In the genomic region with DNA sequence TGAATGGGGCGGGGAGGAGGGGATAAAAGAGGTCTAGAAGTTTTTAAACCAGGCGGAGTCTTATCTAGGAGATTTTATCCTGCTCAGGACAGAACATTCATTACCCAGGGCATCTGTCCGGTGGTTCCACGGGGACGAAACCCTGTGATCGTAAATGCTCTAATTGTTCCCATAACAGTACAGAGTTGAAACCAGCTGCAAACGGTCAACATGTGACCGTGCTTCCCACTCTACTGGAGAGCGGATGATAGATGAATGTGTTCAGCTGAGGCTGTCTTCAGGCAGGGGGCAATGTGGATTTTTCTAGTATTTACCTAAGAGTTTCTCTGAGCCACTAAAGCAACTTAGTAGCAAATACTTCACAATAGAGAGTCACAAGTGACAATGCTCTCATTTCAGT, we compare ENCODE assay signal across 15 mouse cellular contexts. TPM values are rescaled to one million over a fixed set of nuclear protein-coding genes. Genes with fewer than 3 reads are reported as not detected.
DNase-seq lines count a peak whose midpoint lies in the region; ATAC-seq and TF ChIP-seq lines count a peak whose summit lies in the region.
"Had no signal": no experiment of that assay in that cellular context is flagged by ENCODE, and none has a peak within 500 bp of the region (broad histone marks: within the 10 kb centered on the region; RNA-seq: fewer than 3 reads in every experiment).

No protein-coding gene starts in this region.

- H3K4me2 ChIP-seq in kidney, embryonic 16.5 days (replicated peaks; ENCODE audit: low read depth, low read length) = no peak overlapping the region
- peak overlapping the region; percentile 39 for H3K4me2 ChIP-seq in myocyte (ENCODE audit: low read depth)
- H3K4me2 ChIP-seq: hindbrain, embryonic 12.5 days had no signal

- H3K79me2 ChIP-seq in myocyte (ENCODE audit: control insufficient read depth, insufficient read depth) = no peaks in the 10 kb centered on the region

- 0 out of 2 replicates have a peak, but pooled peaks have one; percentile 51 for ATAC-seq in kidney, embryonic 16.5 days (ENCODE audit: low FRiP score, low TSS enrichment)
- ATAC-seq in cerebellum, adult (ENCODE audit: insufficient number of reproducible peaks, low FRiP score, low TSS enrichment) = no peak
- ATAC-seq: activated CD4-positive, CD25-positive, alpha-beta regulatory T cell, adult 4 months; CD4-positive, CD25-positive, alpha-beta regulatory T cell, adult 4 months had no signal

- H3K36me3 ChIP-seq in kidney, embryonic 16.5 days (ENCODE audit: insufficient read depth, low read length) = no peaks in the 10 kb centered on the region
- no peaks in the 10 kb centered on the region for H3K36me3 ChIP-seq in myocyte (ENCODE audit: control insufficient read depth, insufficient read depth)
- H3K36me3 ChIP-seq: hindbrain, embryonic 12.5 days had no signal

- no peak overlapping the region for H3K27ac ChIP-seq in kidney, embryonic 16.5 days (ENCODE audit: low read length)
- H3K27ac ChIP-seq: gastrocnemius, adult 2 months; hindbrain, embryonic 12.5 days had no signal

- H3K9ac ChIP-seq in kidney, embryonic 16.5 days (replicated peaks; ENCODE audit: low read length) = no peak overlapping the region
- H3K9ac ChIP-seq: hindbrain, embryonic 12.5 days had no signal

- H3K4me3 ChIP-seq in kidney, embryonic 16.5 days (ENCODE audit: low read length) = no peak overlapping the region
- no peak overlapping the region for H3K4me3 ChIP-seq in myocyte
- H3K4me3 ChIP-seq: gastrocnemius, adult 2 months; hindbrain, embryonic 12.5 days had no signal

- DNase-seq in kidney, adult 9 months = no peak
- DNase-seq in brain, embryonic 14.5 days (ENCODE audit: low read depth) = peak; percentile 3
- DNase-seq in embryo, embryonic 9.5 days (ENCODE audit: extremely low spot score) = peak; percentile 32
- DNase-seq in left cerebral cortex, postnatal 10 days (ENCODE audit: extremely low spot score in 1 of 2, low spot score in 2 of 2) = no peak
- DNase-seq: cerebellum, postnatal 25 days; gastrocnemius, adult 2 months; kidney, adult 8-10 months; lung, adult 2 months; thymus, postnatal 14 days had no signal

- H3K27me3 ChIP-seq in kidney, embryonic 16.5 days (ENCODE audit: insufficient read depth, low read length) = no peaks in the 10 kb centered on the region
- no peaks in the 10 kb centered on the region for H3K27me3 ChIP-seq in myocyte (ENCODE audit: control insufficient read depth, insufficient read depth, insufficient read length)
- H3K27me3 ChIP-seq: hindbrain, embryonic 12.5 days had no signal

- H3ac ChIP-seq in myocyte (ENCODE audit: control insufficient read depth, insufficient read length) = no peak overlapping the region

- H3K4me1 ChIP-seq in kidney, embryonic 16.5 days (ENCODE audit: insufficient read depth, low read length) = 0 out of 2 replicates have a peak, but pooled peaks cover 3% of the 10 kb centered on the region
- H3K4me1 ChIP-seq: hindbrain, embryonic 12.5 days had no signal

- intact Hi-C loops in left cerebral cortex, postnatal 10 days (cut with DNase I) = no loop called here

- WGBS in kidney, embryonic 16.5 days = 24% methylated on average over 9 of the region's 9 CpGs

- TF ChIP-seq CTCF in brain, embryonic 14.5 days (IDR thresholded peaks at IDR 0.05; ENCODE audit: borderline replicate concordance, extremely low read depth, insufficient read depth, insufficient read length) = no peak

- H3K9me3 ChIP-seq in kidney, embryonic 16.5 days (ENCODE audit: low read length) = no peaks in the 10 kb centered on the region
- H3K9me3 ChIP-seq: hindbrain, embryonic 12.5 days had no signal

- no peak for TF ChIP-seq POLR2A in brain, embryonic 14.5 days (IDR thresholded peaks at IDR 0.05; ENCODE audit: borderline replicate concordance, extremely low read depth, insufficient read depth, insufficient read length, poor library complexity, severe bottlenecking)
- TF ChIP-seq POLR2A in myocyte (IDR thresholded peaks at IDR 0.05; ENCODE audit: insufficient read length, low read depth) = no peak

TF ChIP-seq in myocyte, 11 proteins besides CTCF, POLR2A, EP300 and RAD21:
- TF ChIP-seq USF1 (IDR thresholded peaks at IDR 0.05; ENCODE audit: low read depth) (no peak), MYOG (IDR thresholded peaks at IDR 0.05; ENCODE audit: control insufficient read depth in 1 of 3, insufficient read depth in 1 of 3, insufficient read length in 2 of 3, low read depth in 2 of 3) (no peak)

RNA-seq across cellular contexts. Expression of a gene that starts 6.6 kb away (rescaled TPM):
- 39.6 and 42.8 TPM in 2 replicates for polyA plus RNA-seq in kidney, embryonic 16.5 days (2015; fragmentation: Nextera tagmentation; extraction: Ambion mirVana)
- polyA plus RNA-seq in brain, embryonic 14.5 days (2012; rRNA removed) = 49.1 and 65.8 TPM in 2 replicates
- polyA plus RNA-seq in myocyte (2012; fragmentation: generic; extraction: Trizol) = 2.3 TPM
- 100 to 1,000 TPM; 130 to 139 TPM for total RNA-seq in left cerebral cortex, postnatal 10 days (2021)

Comparison
In these comparisons a context has a peak if more than half of its experiments do, and no peak if none do; other contexts are left out.
1. DNase-seq: peak in brain, embryonic 14.5 days (single experiment) and embryo, embryonic 9.5 days (single experiment); none in kidney, adult 9 months (single experiment) and left cerebral cortex, postnatal 10 days (0 of 2).
2. RNA of a gene that starts 6.6 kb away (polyA plus RNA-seq): 49.1 to 65.8 TPM in brain, embryonic 14.5 days and 39.6 to 42.8 TPM in kidney, embryonic 16.5 days; 2.3 TPM in myocyte (single experiment); every median in the first group is over 10 times any median in the second.